Mouse (Mus musculus) heart, embryonic 11.5 days (tissue): ENCODE results near the gene Camk1. TPM values are rescaled to one million over a fixed set of nuclear protein-coding genes. Genes with fewer than 3 reads are reported as not detected.

Experiments used
- ATAC-seq: fragments of 200-750 bp; cut with Nextera tagmentation; replicated peaks from 2 replicates; pipeline ENCODE4 v1.8.0; 2017; ENCODE audit warnings: moderate library complexity; ENCODE audit not compliant: insufficient number of reproducible peaks, low FRiP score, low TSS enrichment
- H3K27ac ChIP-seq: fragments of 300-500 bp; sonication (generic); 2 replicates; pipeline ENCODE4 v1.5.1; 2014; ENCODE audit warnings: mild to moderate bottlenecking, low read depth, low read length
- H3K27me3 ChIP-seq: fragments of 300-500 bp; sonication (generic); 2 replicates; pipeline ENCODE4 v1.6.1; 2014; ENCODE audit warnings: mild to moderate bottlenecking, low read length, mixed read lengths; ENCODE audit not compliant: control insufficient read depth, insufficient read depth
- H3K36me3 ChIP-seq: fragments of 300-500 bp; sonication (generic); 2 replicates; pipeline ENCODE4 v1.6.1; 2014; ENCODE audit warnings: mild to moderate bottlenecking, low read length, moderate library complexity, mixed read lengths; ENCODE audit not compliant: control insufficient read depth, insufficient read depth
- H3K4me1 ChIP-seq: fragments of 300-500 bp; sonication (generic); 2 replicates; pipeline ENCODE4 v1.6.1; 2014; ENCODE audit warnings: low read length; ENCODE audit not compliant: control insufficient read depth, insufficient read depth
- H3K4me2 ChIP-seq: fragments of 300-500 bp; sonication (generic); 2 replicates; pipeline ENCODE4 v1.6.1; 2014; ENCODE audit warnings: mild to moderate bottlenecking, moderate library complexity
- H3K4me3 ChIP-seq: fragments of 300-500 bp; sonication (generic); 2 replicates; pipeline ENCODE4 v1.5.1; 2014; ENCODE audit warnings: low read depth, low read length
- H3K9ac ChIP-seq: fragments of 300-500 bp; sonication (generic); 2 replicates; pipeline ENCODE4 v1.6.1; 2014; ENCODE audit warnings: mild to moderate bottlenecking, low read depth, low read length, moderate library complexity
- H3K9me3 ChIP-seq: fragments of 300-500 bp; sonication (generic); replicated peaks from 2 replicates; pipeline ENCODE4 v1.6.1; 2016; ENCODE audit warnings: low read length; ENCODE audit not compliant: control insufficient read depth
- WGBS: fragments of 180-500 bp; shearing (Covaris S2); extraction: QIAGEN DNeasy Blood & Tissue Kit; methylation state at CpG from one replicate; pipeline ENCODE4 v1.1.7; 2014; ENCODE audit not compliant: insufficient replicate concordance; 5-methylcytosine and 5-hydroxymethylcytosine counted together
- polyA plus RNA-seq: library from polyadenylated mRNA; unstranded; fragments of >200 nt; fragmentation: Nextera tagmentation; extraction: Ambion mirVana; gene quantifications from 2 replicates; pipeline ENCODE4 v1.2.1, GENCODE M21; 2014

Gene Camk1
- polyA plus RNA-seq, 1 experiment from 2014 or later = 106 TPM

- no peak for ATAC-seq
- WGBS = 96% methylated on average over 1 of the region's 1 CpGs
- Histone ChIP-seq H3K4me2 (no peak overlapping the region), H3K9ac (no peak overlapping the region), H3K4me3 (no peak overlapping the region), H3K9me3 (no peaks in the 10 kb centered on the region), H3K27ac (no peak overlapping the region), H3K27me3 (no peaks in the 10 kb centered on the region), H3K36me3 (peaks cover 18% of the 10 kb centered on the region), H3K4me1 (no peaks in the 10 kb centered on the region)
Measured at GRCm38 (mm10) chr6:113367574-113367973, 23.8 kb upstream of the Camk1 start.

DNA sequence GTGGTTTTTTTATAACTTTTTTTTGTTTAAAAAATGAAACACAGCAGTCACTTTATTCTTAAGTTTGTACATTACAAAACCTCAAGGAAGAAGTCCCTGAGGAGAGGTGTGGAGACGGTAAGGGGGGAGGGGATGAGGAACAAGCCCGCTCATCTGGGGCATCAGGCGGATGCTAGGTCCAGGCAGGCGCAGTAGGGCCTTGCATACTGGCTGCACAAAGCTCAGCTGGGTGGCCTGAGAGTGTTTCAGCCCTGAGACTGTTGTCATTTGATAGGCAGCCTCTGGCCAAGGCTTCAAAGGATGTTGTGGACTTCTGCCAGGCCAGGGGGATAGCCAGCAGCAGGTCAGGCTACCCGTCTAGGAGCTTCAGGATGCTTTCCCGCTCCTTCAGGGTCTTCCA is 22.9 kb upstream of the Camk1 start:
- Histone ChIP-seq H3K4me1 (no peaks in the 10 kb centered on the region), H3K27me3 (no peaks in the 10 kb centered on the region), H3K9ac (no peak overlapping the region), H3K27ac (no peak overlapping the region), H3K36me3 (peaks cover 15% of the 10 kb centered on the region), H3K4me2 (no peak overlapping the region), H3K4me3 (no peak overlapping the region), H3K9me3 (no peaks in the 10 kb centered on the region)
- 87% methylated on average over 6 of the region's 6 CpGs for WGBS
- ATAC-seq = no peak

DNA sequence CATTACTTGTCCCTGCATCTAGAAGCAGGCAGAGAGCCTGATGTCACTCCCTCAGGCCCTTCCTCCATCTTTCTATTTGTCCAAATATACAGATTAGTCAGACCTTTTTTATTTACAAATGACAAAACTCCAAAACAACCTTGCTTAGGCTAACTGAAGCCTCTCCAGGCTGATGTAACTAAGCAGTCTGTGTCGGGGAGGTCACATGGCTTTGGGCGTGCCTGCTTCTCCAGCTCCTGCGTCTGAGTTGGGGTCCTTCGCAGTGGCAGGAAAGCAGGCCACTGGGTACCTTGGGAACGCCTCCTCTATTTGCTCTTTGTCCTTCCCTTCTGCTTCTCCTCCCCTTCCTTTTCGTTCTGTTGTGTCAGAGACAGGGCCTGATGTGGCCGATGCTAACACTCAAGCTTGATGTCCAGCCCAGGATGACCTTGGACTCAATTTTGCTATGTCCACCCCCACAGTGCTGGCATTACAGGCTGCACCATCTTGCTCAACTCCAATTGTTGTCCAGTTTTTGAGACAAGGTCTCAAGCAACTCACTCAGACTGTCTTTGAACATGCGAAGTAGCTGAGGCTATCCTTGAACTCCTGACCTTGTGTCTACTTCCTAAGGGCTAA is 20.8 kb upstream of the Camk1 start:
- ATAC-seq = no peak
- H3K9ac ChIP-seq = no peak overlapping the region
- no peak overlapping the region for H3K4me2 ChIP-seq
- no peaks in the 10 kb centered on the region for H3K9me3 ChIP-seq
- H3K4me3 ChIP-seq = no peak overlapping the region
- no peaks in the 10 kb centered on the region for H3K27me3 ChIP-seq
- H3K27ac ChIP-seq = no peak overlapping the region
- H3K4me1 ChIP-seq = no peaks in the 10 kb centered on the region
- H3K36me3 ChIP-seq = peaks cover 5% of the 10 kb centered on the region
- 64% methylated on average over 8 of the region's 8 CpGs for WGBS

- H3K4me2 ChIP-seq = no peak overlapping the region
- H3K36me3 ChIP-seq = no peaks in the 10 kb centered on the region; the same call in 1 of the 2 replicates
- no peaks in the 10 kb centered on the region for H3K9me3 ChIP-seq
- no peak overlapping the region for H3K27ac ChIP-seq
- H3K9ac ChIP-seq = no peak overlapping the region
- no peak overlapping the region for H3K4me3 ChIP-seq
- H3K4me1 ChIP-seq = no peaks in the 10 kb centered on the region
- 100% methylated on average over 1 of the region's 1 CpGs for WGBS
- H3K27me3 ChIP-seq = no peaks in the 10 kb centered on the region
- no peak for ATAC-seq
Measured at GRCm38 (mm10) chr6:113362241-113362640, 18.5 kb upstream of the Camk1 start.

- ATAC-seq = no peak
- H3K4me1 ChIP-seq = no peaks in the 10 kb centered on the region
- H3K9me3 ChIP-seq = no peaks in the 10 kb centered on the region
- H3K4me3 ChIP-seq = no peak overlapping the region
- H3K27ac ChIP-seq = no peak overlapping the region
- no peaks in the 10 kb centered on the region for H3K27me3 ChIP-seq
- no peak overlapping the region for H3K9ac ChIP-seq
- H3K36me3 ChIP-seq = no peaks in the 10 kb centered on the region
- WGBS = 73% methylated on average over 4 of the region's 4 CpGs
- H3K4me2 ChIP-seq = no peak overlapping the region
Measured at GRCm38 (mm10) chr6:113361476-113361875, 17.7 kb upstream of the Camk1 start.

GRCm38 (mm10) chr6:113353696-113354095 is 9.9 kb upstream of the Camk1 start:
- 66% methylated on average over 3 of the region's 3 CpGs for whole genome bisulfite sequencing
- ATAC-seq = no peak
- no peak overlapping the region for H3K4me3 ChIP-seq

GRCm38 (mm10) chr6:113352820-113353219 is 9.0 kb upstream of the Camk1 start:
- Histone ChIP-seq H3K4me3 (no peak overlapping the region), H3K4me2 (no peak overlapping the region), H3K9ac (no peak overlapping the region), H3K9me3 (no peaks in the 10 kb centered on the region), H3K27me3 (no peaks in the 10 kb centered on the region), H3K4me1 (no peaks in the 10 kb centered on the region), H3K36me3 (no peaks in the 10 kb centered on the region), H3K27ac (no peak overlapping the region)
- ATAC-seq = no peak
- WGBS = 70% methylated on average over 3 of the region's 3 CpGs

More at GRCm38 (mm10) chr6:113353696-113354095, 9.9 kb upstream of the Camk1 start:
- no peak overlapping the region for H3K27ac ChIP-seq
- no peaks in the 10 kb centered on the region for H3K9me3 ChIP-seq
- H3K27me3 ChIP-seq = no peaks in the 10 kb centered on the region
- no peak overlapping the region for H3K9ac ChIP-seq
- no peaks in the 10 kb centered on the region for H3K36me3 ChIP-seq
- no peaks in the 10 kb centered on the region for H3K4me1 ChIP-seq
- no peak overlapping the region for H3K4me2 ChIP-seq

GRCm38 (mm10) chr6:113351653-113352052 is 7.9 kb upstream of the Camk1 start:
- no peak overlapping the region for H3K9ac ChIP-seq
- H3K9me3 ChIP-seq = no peaks in the 10 kb centered on the region
- H3K4me1 ChIP-seq = no peaks in the 10 kb centered on the region
- H3K4me3 ChIP-seq = no peak overlapping the region
- no peaks in the 10 kb centered on the region for H3K36me3 ChIP-seq
- whole genome bisulfite sequencing = 65% methylated on average over 10 of the region's 10 CpGs
- no peak overlapping the region for H3K27ac ChIP-seq
- H3K4me2 ChIP-seq = no peak overlapping the region
- H3K27me3 ChIP-seq = no peaks in the 10 kb centered on the region
- no peak for ATAC-seq

GRCm38 (mm10) chr6:113351161-113351560 is 7.4 kb upstream of the Camk1 start:
- no peaks in the 10 kb centered on the region for H3K36me3 ChIP-seq
- ATAC-seq = no peak
- 82% methylated on average over 1 of the region's 1 CpGs for WGBS
- no peak overlapping the region for H3K4me3 ChIP-seq
- H3K9ac ChIP-seq = no peak overlapping the region
- H3K4me1 ChIP-seq = no peaks in the 10 kb centered on the region
- no peaks in the 10 kb centered on the region for H3K27me3 ChIP-seq
- H3K27ac ChIP-seq = no peak overlapping the region
- no peak overlapping the region for H3K4me2 ChIP-seq
- H3K9me3 ChIP-seq = no peaks in the 10 kb centered on the region
